Mouse (Mus musculus) E14TG2a.4 (cell line): ENCODE data around the gene Paqr7.
A peak's percentile ranks its signal among the peaks of the same experiment; 100 is the strongest.

ENCODE experiments used
- H3K27me3 ChIP-seq: 2 replicates; pipeline ENCODE4 v1.6.1; 2014; ENCODE audit warnings: low read length, control low read depth; ENCODE audit not compliant: insufficient read depth
- H3K36me3 ChIP-seq: 2 replicates; pipeline ENCODE4 v1.6.1; 2014; ENCODE audit warnings: low read length, control low read depth; ENCODE audit not compliant: insufficient read depth
- H3K4me1 ChIP-seq: replicated peaks from 2 replicates; pipeline ENCODE4 v1.6.1; 2014; ENCODE audit warnings: low read depth, low read length, control low read depth
- H3K4me3 ChIP-seq: replicated peaks from 2 replicates; pipeline ENCODE4 v1.5.1; 2014; ENCODE audit warnings: mild to moderate bottlenecking, low read length
- H3K9me3 ChIP-seq: 2 replicates; pipeline ENCODE4 v1.6.1; 2014; ENCODE audit warnings: low read length, control low read depth
- CTCF ChIP-seq: conservative IDR thresholded peaks from 2 replicates; pipeline ENCODE4 v1.5.1; 2014; ENCODE audit warnings: low read length
- NANOG ChIP-seq: IDR thresholded peaks from 2 replicates; pipeline ENCODE4 v1.6.1; 2014; ENCODE audit warnings: borderline replicate concordance, low read length, mixed read lengths
- POU5F1 ChIP-seq: IDR thresholded peaks from 2 replicates; pipeline ENCODE4 v1.6.1; 2014; ENCODE audit warnings: low read length, borderline replicate concordance

Gene Paqr7

DNA sequence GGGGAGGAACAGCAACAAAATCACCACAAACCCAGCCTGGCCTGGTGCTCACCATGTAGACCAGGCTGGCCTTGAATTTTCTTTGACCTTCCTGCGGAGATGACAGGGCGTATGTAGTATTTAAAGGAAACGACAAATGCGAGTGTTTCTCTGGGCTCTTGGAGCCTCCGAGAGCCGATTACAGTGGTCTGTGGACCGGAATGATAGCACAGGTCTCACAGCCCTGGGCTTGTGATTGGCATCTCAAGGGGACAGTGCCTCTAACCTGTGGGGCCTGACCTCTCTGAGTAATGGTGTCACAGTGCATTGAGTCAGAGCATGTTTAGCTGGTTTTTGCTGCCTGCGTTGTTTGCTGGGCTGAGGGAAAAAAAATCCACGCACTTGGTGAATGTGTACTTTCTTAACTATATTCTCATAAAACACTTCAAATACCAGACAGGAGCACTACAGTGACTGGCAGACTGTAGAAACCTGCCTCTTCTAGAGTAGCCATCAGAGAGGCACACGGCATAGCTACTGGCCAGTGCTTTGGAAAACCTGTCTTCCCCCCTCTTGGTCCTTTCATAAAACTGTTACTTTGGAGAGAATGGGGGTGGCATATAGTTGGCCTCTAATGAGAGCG, 17.9 kb downstream of the Paqr7 start:
- Histone ChIP-seq H3K9me3 (no peaks in the 10 kb centered on the region), H3K4me1 (peaks cover 57% of the 10 kb centered on the region), H3K4me3 (no peak overlapping the region; the same call in 1 of the 2 replicates), H3K36me3 (peaks cover 29% of the 10 kb centered on the region), H3K27me3 (no peaks in the 10 kb centered on the region)
- TF ChIP-seq CTCF, result no peak
- no peak for TF ChIP-seq POU5F1
- no peak for TF ChIP-seq NANOG

DNA sequence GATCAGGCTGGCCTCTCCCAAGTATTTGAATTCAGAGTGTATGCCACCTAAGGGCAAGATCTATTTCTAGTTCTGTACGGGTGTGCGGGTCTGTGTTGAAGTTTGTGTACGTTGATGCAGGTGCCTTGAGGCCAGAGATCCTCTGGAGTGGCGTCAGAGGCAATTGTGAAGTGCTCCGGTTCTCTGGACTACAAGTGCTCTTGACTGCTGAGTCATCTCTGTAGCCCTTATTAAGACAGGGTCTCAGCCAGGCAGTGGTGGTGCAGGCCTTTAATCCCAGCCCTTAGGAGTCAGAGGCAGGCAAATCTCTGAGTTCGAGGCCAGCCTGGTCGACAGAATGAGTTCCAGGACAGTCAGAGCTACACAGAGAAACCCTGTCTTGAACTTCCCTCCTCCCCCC, 19.1 kb downstream of the Paqr7 start:
- Histone ChIP-seq H3K36me3 (peaks cover 36% of the 10 kb centered on the region), H3K27me3 (no peaks in the 10 kb centered on the region), H3K4me3 (no peak overlapping the region)

DNA sequence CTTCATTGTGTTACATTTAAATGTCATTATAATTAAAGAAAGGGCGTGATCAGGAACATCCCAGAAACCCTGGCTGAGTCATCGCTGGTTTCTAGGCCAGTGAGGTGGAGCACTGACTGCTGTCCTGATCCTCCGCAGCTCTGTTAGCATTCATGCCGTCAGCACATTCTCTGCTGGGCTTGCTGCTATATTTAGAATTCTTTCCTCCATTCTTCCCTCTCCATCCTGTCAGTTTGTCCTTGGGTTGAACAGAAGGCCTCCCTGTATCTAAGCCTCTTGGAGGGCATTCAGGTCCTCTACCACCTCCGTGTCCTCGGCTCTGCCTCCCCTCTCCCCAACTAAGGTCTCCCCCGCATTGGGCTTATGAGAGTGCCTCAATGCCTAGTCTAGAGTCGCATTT, 20.5 kb downstream of the Paqr7 start:
- Histone ChIP-seq H3K4me1 (peaks cover 66% of the 10 kb centered on the region), H3K4me3 (peak overlapping the region; percentile 49)
- TF ChIP-seq POU5F1 (no peak), NANOG (no peak), CTCF (no peak)

More for the DNA sequence above, 19.1 kb downstream of the Paqr7 start:
- Histone ChIP-seq H3K9me3 (no peaks in the 10 kb centered on the region), H3K4me1 (peaks cover 61% of the 10 kb centered on the region)
- TF ChIP-seq CTCF (no peak), POU5F1 (no peak), NANOG (no peak)

GRCm38 (mm10) chr4:134517719-134518118, 21.2 kb downstream of the Paqr7 start:
- no peak for TF ChIP-seq NANOG
- H3K27me3 ChIP-seq, result no peaks in the 10 kb centered on the region
- H3K4me3 ChIP-seq, result 0 out of 2 replicates have a peak overlapping the region, but pooled peaks have one; percentile 49
- no peaks in the 10 kb centered on the region for H3K9me3 ChIP-seq
- peaks cover 68% of the 10 kb centered on the region for H3K4me1 ChIP-seq
- H3K36me3 ChIP-seq, result peaks cover 51% of the 10 kb centered on the region

More for the DNA sequence above, 20.5 kb downstream of the Paqr7 start:
- Histone ChIP-seq H3K36me3 (peaks cover 48% of the 10 kb centered on the region), H3K9me3 (no peaks in the 10 kb centered on the region), H3K27me3 (no peaks in the 10 kb centered on the region)

DNA sequence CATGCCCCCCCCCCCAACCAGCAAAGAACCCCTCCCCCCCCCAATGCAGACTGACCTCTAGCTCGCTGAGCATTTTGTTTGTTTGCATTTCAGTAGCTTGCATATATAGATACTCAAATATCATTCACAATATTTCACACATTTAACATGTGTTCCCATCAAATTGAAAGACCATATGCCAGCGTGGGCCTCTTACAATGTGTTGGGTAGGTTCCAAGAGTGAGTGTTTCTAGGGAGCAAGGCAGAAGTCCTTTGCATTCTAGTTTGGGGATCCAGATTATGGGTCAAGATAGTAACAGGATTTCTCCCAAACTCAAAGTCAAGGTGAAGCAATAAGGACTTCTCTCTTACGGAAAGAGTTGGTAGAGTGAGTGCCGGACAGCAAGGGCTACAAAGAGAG, 22.0 kb downstream of the Paqr7 start:
- Histone ChIP-seq H3K4me3 (no peak overlapping the region), H3K4me1 (peaks cover 71% of the 10 kb centered on the region)
- TF ChIP-seq POU5F1 (no peak), NANOG (no peak), CTCF (no peak)

GRCm38 (mm10) chr4:134519281-134519680, 22.8 kb downstream of the Paqr7 start:
- no peak overlapping the region for H3K4me3 ChIP-seq
- H3K36me3 ChIP-seq, result peaks cover 55% of the 10 kb centered on the region
- H3K4me1 ChIP-seq, result peaks cover 71% of the 10 kb centered on the region
- H3K9me3 ChIP-seq, result no peaks in the 10 kb centered on the region
- TF ChIP-seq POU5F1 (no peak), CTCF (no peak), NANOG (no peak)
- no peaks in the 10 kb centered on the region for H3K27me3 ChIP-seq

More for the DNA sequence above, 22.0 kb downstream of the Paqr7 start:
- Histone ChIP-seq H3K9me3 (no peaks in the 10 kb centered on the region), H3K27me3 (no peaks in the 10 kb centered on the region), H3K36me3 (peaks cover 55% of the 10 kb centered on the region)

GRCm38 (mm10) chr4:134523447-134523846, 26.9 kb downstream of the Paqr7 start:
- no peak for TF ChIP-seq CTCF
- H3K27me3 ChIP-seq, result no peaks in the 10 kb centered on the region
- peaks cover 84% of the 10 kb centered on the region for H3K36me3 ChIP-seq
- H3K4me3 ChIP-seq, result no peak overlapping the region
- H3K9me3 ChIP-seq, result no peaks in the 10 kb centered on the region
- H3K4me1 ChIP-seq, result peaks cover 45% of the 10 kb centered on the region

GRCm38 (mm10) chr4:134525806-134526205, 29.3 kb downstream of the Paqr7 start:
- Histone ChIP-seq H3K27me3 (no peaks in the 10 kb centered on the region), H3K4me1 (peaks cover 45% of the 10 kb centered on the region), H3K9me3 (no peaks in the 10 kb centered on the region), H3K36me3 (peaks cover 93% of the 10 kb centered on the region), H3K4me3 (no peak overlapping the region)
- no peak for TF ChIP-seq NANOG
- TF ChIP-seq CTCF, result no peak
- no peak for TF ChIP-seq POU5F1

- peaks cover 93% of the 10 kb centered on the region for H3K36me3 ChIP-seq
- no peaks in the 10 kb centered on the region for H3K27me3 ChIP-seq
- peaks cover 43% of the 10 kb centered on the region for H3K4me1 ChIP-seq
- H3K4me3 ChIP-seq, result no peak overlapping the region
- no peak for TF ChIP-seq CTCF
- no peak for TF ChIP-seq NANOG
- TF ChIP-seq POU5F1, result no peak
- no peaks in the 10 kb centered on the region for H3K9me3 ChIP-seq
These were observed 29.7 kb downstream of the Paqr7 start for GRCm38 (mm10) chr4:134526220-134526619.
